Mouse (Mus musculus) heart, adult 2 months (tissue): ENCODE measurements around the gene Celf6.

Experiments used
- CTCF ChIP-seq: fragments of 200-600 bp; IDR thresholded peaks from 2 replicates; pipeline ENCODE4 v1.8.1; 2022; ENCODE audit warnings: antibody characterized with exemption, mild to moderate bottlenecking, moderate library complexity
- EP300 ChIP-seq: fragments of 200-500 bp; IDR thresholded peaks from 2 replicates; pipeline ENCODE4 v1.6.1; 2011; ENCODE audit warnings: low read depth, low read length, control low read depth; ENCODE audit not compliant: insufficient read depth
- POLR2A ChIP-seq: fragments of 200-500 bp; IDR thresholded peaks from 2 replicates; pipeline ENCODE4 v1.6.1; 2011; ENCODE audit warnings: mild to moderate bottlenecking, low read depth, low read length, control low read depth; ENCODE audit not compliant: insufficient read depth

GRCm38 (mm10) chr9:59649911-59650310 lies 72.2 kb downstream of the Celf6 start:
- no peak for TF ChIP-seq CTCF
- TF ChIP-seq POLR2A = no peak
- TF ChIP-seq EP300 = no peak
